Mouse (Mus musculus): Measurements from ENCODE around the gene Dscaml1. TPM values are rescaled to one million over a fixed set of nuclear protein-coding genes. Genes with fewer than 3 reads are reported as not detected.

Dscaml1 gene
- polyA plus RNA-seq, 1 experiment: not detected

GRCm38 (mm10) chr9:45787071-45787470 lies 360.6 kb downstream of the Dscaml1 start:
- TF ChIP-seq CTCF (IDR thresholded peaks at IDR 0.05; ENCODE audit: control insufficient read depth, insufficient read depth, low read length) (no peak), POLR2A (IDR thresholded peaks at IDR 0.05; ENCODE audit: borderline replicate concordance, control insufficient read depth, low read depth, low read length) (no peak)
- Histone ChIP-seq H3K27ac (ENCODE audit: control insufficient read depth, insufficient read depth, low read depth, low read length, poor library complexity) (peak overlapping the region; percentile 63), H3K4me1 (ENCODE audit: control insufficient read depth, insufficient read depth, low read length) (no peaks in the 10 kb centered on the region; the same call in 1 of the 2 replicates), H3K4me3 (replicated peaks; ENCODE audit: control insufficient read depth, low read depth, low read length) (peak overlapping the region; percentile 80)
- WGBS: 65% methylated on average over 8 of the region's 8 CpGs

- H3K4me1 ChIP-seq (ENCODE audit: control insufficient read depth, insufficient read depth, low read length): no peaks in the 10 kb centered on the region; the same call in 1 of the 2 replicates
- H3K27ac ChIP-seq (ENCODE audit: control insufficient read depth, insufficient read depth, low read depth, low read length, poor library complexity): peak overlapping the region; percentile 63
- 58% methylated on average over 6 of the region's 6 CpGs for WGBS
- peak overlapping the region; percentile 80 for H3K4me3 ChIP-seq (replicated peaks; ENCODE audit: control insufficient read depth, low read depth, low read length)
- TF ChIP-seq POLR2A (IDR thresholded peaks at IDR 0.05; ENCODE audit: borderline replicate concordance, control insufficient read depth, low read depth, low read length) (no peak), CTCF (IDR thresholded peaks at IDR 0.05; ENCODE audit: control insufficient read depth, insufficient read depth, low read length) (no peak)
These were observed 361.1 kb downstream of the Dscaml1 start for GRCm38 (mm10) chr9:45787547-45787946.

- Histone ChIP-seq H3K4me3 (replicated peaks; ENCODE audit: control insufficient read depth, low read depth, low read length) (no peak overlapping the region), H3K27ac (ENCODE audit: control insufficient read depth, insufficient read depth, low read depth, low read length, poor library complexity) (peak overlapping the region; percentile 5), H3K4me1 (ENCODE audit: control insufficient read depth, insufficient read depth, low read length) (no peaks in the 10 kb centered on the region; the same call in 1 of the 2 replicates)
- 21% methylated on average over 5 of the region's 5 CpGs for WGBS
- no peak for TF ChIP-seq POLR2A (IDR thresholded peaks at IDR 0.05; ENCODE audit: borderline replicate concordance, control insufficient read depth, low read depth, low read length)
These were observed 362.0 kb downstream of the Dscaml1 start for GRCm38 (mm10) chr9:45788405-45788804.

GRCm38 (mm10) chr9:45791456-45792142 lies 365.2 kb downstream of the Dscaml1 start:
- WGBS: 81% methylated on average over 8 of the region's 8 CpGs
- H3K27ac ChIP-seq (ENCODE audit: control insufficient read depth, insufficient read depth, low read depth, low read length, poor library complexity): no peak overlapping the region
- TF ChIP-seq CTCF (IDR thresholded peaks at IDR 0.05; ENCODE audit: control insufficient read depth, insufficient read depth, low read length) (no peak), POLR2A (IDR thresholded peaks at IDR 0.05; ENCODE audit: borderline replicate concordance, control insufficient read depth, low read depth, low read length) (no peak)
- no peak overlapping the region for H3K4me3 ChIP-seq (replicated peaks; ENCODE audit: control insufficient read depth, low read depth, low read length)
- H3K4me1 ChIP-seq (ENCODE audit: control insufficient read depth, insufficient read depth, low read length): no peaks in the 10 kb centered on the region; the same call in 1 of the 2 replicates

GRCm38 (mm10) chr9:45792235-45792634 lies 365.8 kb downstream of the Dscaml1 start:
- 100% methylated on average over 1 of the region's 1 CpGs for WGBS
- H3K4me3 ChIP-seq (replicated peaks; ENCODE audit: control insufficient read depth, low read depth, low read length): no peak overlapping the region
- no peak overlapping the region for H3K27ac ChIP-seq (ENCODE audit: control insufficient read depth, insufficient read depth, low read depth, low read length, poor library complexity)
- no peaks in the 10 kb centered on the region for H3K4me1 ChIP-seq (ENCODE audit: control insufficient read depth, insufficient read depth, low read length)
- TF ChIP-seq POLR2A (IDR thresholded peaks at IDR 0.05; ENCODE audit: borderline replicate concordance, control insufficient read depth, low read depth, low read length) (no peak), CTCF (IDR thresholded peaks at IDR 0.05; ENCODE audit: control insufficient read depth, insufficient read depth, low read length) (no peak)

- Histone ChIP-seq H3K27ac (ENCODE audit: control insufficient read depth, insufficient read depth, low read depth, low read length, poor library complexity) (no peak overlapping the region), H3K4me3 (replicated peaks; ENCODE audit: control insufficient read depth, low read depth, low read length) (no peak overlapping the region), H3K4me1 (ENCODE audit: control insufficient read depth, insufficient read depth, low read length) (no peaks in the 10 kb centered on the region)
- WGBS: 85% methylated on average over 6 of the region's 6 CpGs
- TF ChIP-seq CTCF (IDR thresholded peaks at IDR 0.05; ENCODE audit: control insufficient read depth, insufficient read depth, low read length) (no peak), POLR2A (IDR thresholded peaks at IDR 0.05; ENCODE audit: borderline replicate concordance, control insufficient read depth, low read depth, low read length) (no peak)
These were observed 367.3 kb downstream of the Dscaml1 start for GRCm38 (mm10) chr9:45793697-45794096.

- H3K4me1 ChIP-seq (ENCODE audit: control insufficient read depth, insufficient read depth, low read length): no peaks in the 10 kb centered on the region
- 34% methylated on average over 5 of the region's 5 CpGs for WGBS
- H3K4me3 ChIP-seq (replicated peaks; ENCODE audit: control insufficient read depth, low read depth, low read length): no peak overlapping the region
- TF ChIP-seq POLR2A (IDR thresholded peaks at IDR 0.05; ENCODE audit: borderline replicate concordance, control insufficient read depth, low read depth, low read length) (no peak), CTCF (IDR thresholded peaks at IDR 0.05; ENCODE audit: control insufficient read depth, insufficient read depth, low read length) (no peak)
- no peak overlapping the region for H3K27ac ChIP-seq (ENCODE audit: control insufficient read depth, insufficient read depth, low read depth, low read length, poor library complexity)
These were observed 369.3 kb downstream of the Dscaml1 start for GRCm38 (mm10) chr9:45795722-45796121.

GRCm38 (mm10) chr9:45797271-45797670 lies 370.8 kb downstream of the Dscaml1 start:
- TF ChIP-seq CTCF (IDR thresholded peaks at IDR 0.05; ENCODE audit: control insufficient read depth, insufficient read depth, low read length) (no peak), POLR2A (IDR thresholded peaks at IDR 0.05; ENCODE audit: borderline replicate concordance, control insufficient read depth, low read depth, low read length) (no peak)
- Histone ChIP-seq H3K27ac (ENCODE audit: control insufficient read depth, insufficient read depth, low read depth, low read length, poor library complexity) (no peak overlapping the region), H3K4me3 (replicated peaks; ENCODE audit: control insufficient read depth, low read depth, low read length) (no peak overlapping the region), H3K4me1 (ENCODE audit: control insufficient read depth, insufficient read depth, low read length) (no peaks in the 10 kb centered on the region)
- WGBS: 78% methylated on average over 3 of the region's 3 CpGs
